Mouse (Mus musculus) layer of hippocampus, postnatal 25 days (tissue): ENCODE data around the gene Gm20431. TPM values are rescaled to one million over a fixed set of nuclear protein-coding genes. Genes with fewer than 3 reads are reported as not detected.
A peak's percentile ranks its signal among the peaks of the same experiment; 100 is the strongest.

ENCODE experiments used
- DNase-seq, 2 experiments: peaks; one replicate each; pipeline ENCODE4 v3.0.0; 2022; ENCODE audit warnings: mixed read lengths in 2 of 2, low spot score in 1 of 2; ENCODE audit errors: extremely low spot score in 1 of 2
- total RNA-seq, 2 experiments: library from RNA; stranded (reverse); gene quantifications; 2 replicates each; pipeline ENCODE4 v1.2.3; 2021

The Gm20431 gene
- total RNA-seq, 2 experiments from 2014 or later: 51.0 to 51.3 TPM

GRCm38 (mm10) chr2:167605178-167605794 lies 56.0 kb downstream of the Gm20431 start:
- peak; percentile 87 to 95 for DNase-seq

- no peak for DNase-seq
These were observed 58.3 kb downstream of the Gm20431 start for GRCm38 (mm10) chr2:167602978-167603377.

DNA sequence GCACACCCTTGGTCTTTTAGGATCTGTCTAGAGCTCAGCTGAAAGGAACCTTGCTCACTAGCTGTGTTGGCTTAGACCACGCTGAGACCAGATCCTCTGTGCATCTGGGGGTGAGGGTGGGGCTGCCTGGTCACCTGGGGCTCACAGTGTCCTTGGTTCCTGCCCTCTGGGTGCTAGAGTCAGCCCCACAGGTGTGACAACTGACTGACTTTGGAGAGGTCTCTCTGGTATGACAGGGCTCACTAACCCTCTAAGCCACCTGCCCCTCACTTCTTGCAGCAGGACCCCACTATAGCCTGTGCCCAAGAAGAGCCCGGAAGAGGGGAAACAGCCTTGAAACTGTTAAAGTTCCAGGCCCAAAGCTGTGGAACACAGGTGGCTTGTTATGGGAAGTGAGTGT lies 58.9 kb downstream of the Gm20431 start:
- DNase-seq: no peak

DNA sequence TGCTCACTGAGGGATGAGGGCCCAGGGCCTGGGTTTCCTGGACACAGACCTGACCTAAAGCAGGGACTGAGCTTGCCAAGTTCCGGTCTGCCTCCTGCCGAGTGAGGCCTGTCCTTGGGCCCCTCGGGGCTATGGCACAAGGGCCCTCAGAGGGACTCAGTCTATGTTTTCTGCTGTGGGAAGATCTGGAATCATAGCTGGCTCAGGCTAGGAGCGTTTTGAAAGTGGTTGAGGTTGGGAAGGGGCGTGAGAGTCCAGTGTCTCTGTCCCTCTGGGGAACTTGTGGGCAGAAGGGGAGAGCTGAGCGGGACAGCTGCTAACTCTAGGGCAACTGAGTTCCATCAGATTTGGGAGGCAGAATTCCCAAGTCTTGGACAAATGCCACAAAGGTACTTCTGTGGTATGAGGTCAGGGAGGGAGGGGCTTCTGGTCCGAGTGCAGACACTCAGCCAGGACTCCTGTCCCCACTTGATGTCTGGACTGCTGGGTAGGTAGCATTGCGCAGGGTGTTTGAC lies 60.8 kb downstream of the Gm20431 start:
- no peak for DNase-seq

DNA sequence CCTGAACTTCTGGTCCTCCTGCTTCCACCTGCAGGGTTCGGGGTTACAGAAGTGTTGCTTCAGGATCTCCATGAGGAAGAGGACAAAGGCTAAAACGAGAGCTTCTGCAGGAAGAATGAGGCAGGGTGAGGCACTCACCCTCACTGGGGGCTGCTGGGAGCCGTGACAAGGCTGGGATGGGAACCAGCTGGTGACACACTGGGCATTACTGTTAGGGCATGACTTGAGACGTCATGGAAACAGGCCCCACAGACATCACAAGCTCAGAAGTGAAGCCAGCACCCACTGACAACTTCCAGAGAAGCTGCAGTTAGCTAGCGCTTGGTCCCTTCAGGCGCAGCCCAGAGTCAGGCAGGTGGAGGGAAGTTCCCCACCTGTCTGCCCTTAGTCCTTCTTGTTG lies 61.4 kb downstream of the Gm20431 start:
- no peak for DNase-seq

GRCm38 (mm10) chr2:167599195-167599594 lies 62.1 kb downstream of the Gm20431 start:
- DNase-seq: no peak

DNA sequence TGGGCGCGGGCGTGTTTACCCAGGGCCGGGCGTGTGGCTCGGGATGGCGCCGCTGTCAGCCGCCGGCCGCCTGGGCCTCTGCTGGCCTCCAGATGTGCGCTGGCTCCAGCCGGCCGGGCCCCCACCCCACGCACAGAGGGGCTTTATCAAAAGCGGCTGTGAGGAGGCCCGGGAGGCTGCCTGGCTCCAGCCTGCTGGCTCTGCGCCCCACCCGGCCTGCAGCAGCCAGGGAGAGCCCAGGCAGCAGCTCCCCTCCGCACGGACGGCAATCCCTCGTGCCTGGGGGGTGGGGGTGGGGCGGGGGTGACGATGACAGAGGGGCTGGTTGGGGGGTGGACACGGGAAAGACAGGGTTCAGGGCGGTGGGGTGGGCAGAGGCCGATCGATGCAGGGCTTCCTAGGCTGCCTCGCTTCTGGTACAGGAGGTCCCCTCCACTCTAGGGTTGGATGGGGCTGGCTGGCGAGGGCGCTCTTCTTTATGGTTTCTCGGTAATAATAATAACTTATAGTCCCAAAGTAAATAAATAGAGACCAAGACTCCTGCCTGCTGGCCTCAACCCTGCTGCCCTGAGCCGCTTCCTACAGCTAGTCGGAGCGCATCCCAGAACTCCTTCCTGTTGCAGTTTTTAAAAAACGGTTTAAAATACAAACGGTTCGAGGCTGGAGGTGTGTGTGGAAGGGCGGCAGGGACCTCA lies 63.7 kb downstream of the Gm20431 start:
- no peak for DNase-seq

GRCm38 (mm10) chr2:167596726-167597491 lies 64.4 kb downstream of the Gm20431 start:
- no peak for DNase-seq

GRCm38 (mm10) chr2:167596262-167596661 lies 65.0 kb downstream of the Gm20431 start:
- no peak for DNase-seq

DNA sequence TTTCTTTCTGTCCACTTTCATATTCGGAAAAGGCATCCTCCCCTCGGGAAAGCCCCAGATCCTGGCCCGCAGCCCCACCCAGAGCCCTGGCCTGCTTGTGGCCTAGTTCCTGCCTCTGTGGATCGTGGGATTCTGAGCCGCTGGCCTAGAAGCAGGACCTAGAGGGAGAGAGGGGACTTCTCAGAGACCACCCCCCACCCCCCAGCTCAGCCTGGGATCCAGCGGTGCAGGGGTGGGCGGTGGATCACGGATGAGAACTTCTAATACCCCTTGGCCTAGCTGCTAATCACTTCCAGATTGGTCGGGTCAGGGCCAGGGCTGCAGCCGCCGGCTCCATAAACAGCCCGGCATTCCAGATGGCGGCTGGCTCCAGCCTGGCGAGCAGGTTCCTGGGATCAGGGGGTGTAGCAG lies 65.5 kb downstream of the Gm20431 start:
- DNase-seq: no peak

GRCm38 (mm10) chr2:167594444-167594934 lies 66.8 kb downstream of the Gm20431 start:
- DNase-seq: peak in 1 of 2 experiments; percentile 49

DNA sequence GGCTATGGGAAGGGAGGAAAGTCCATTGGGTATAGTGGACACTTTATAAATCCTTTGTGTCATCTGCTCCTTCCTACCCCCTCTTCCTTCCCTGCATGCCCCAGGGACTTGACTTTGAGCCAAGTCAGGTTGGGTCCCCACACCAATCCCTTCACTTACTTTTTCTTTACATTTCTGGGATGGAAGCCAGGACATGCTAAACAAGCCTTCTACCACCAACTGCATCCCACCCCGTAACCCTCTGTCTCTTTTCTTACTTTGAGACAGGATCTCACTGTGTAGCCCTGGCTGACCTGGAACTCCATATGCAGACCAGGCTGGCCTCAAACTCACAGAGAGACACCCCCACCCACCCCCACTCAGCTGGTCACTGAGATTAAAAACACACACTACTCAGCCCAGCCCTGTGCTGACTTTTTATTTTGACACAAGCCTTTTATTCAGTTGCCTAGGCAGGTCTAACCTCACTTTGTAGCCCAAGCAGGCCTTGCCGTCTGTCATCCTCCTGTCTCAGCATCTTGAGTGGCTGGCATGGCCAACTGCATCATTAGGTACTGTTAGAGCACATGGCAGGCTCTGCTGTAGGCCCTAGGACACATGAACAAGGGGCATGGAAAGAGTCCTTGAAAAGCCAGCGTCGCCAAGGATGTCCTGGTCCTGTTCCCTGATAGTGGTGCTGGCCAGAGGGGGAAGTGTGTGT lies 67.6 kb downstream of the Gm20431 start:
- DNase-seq: no peak

DNA sequence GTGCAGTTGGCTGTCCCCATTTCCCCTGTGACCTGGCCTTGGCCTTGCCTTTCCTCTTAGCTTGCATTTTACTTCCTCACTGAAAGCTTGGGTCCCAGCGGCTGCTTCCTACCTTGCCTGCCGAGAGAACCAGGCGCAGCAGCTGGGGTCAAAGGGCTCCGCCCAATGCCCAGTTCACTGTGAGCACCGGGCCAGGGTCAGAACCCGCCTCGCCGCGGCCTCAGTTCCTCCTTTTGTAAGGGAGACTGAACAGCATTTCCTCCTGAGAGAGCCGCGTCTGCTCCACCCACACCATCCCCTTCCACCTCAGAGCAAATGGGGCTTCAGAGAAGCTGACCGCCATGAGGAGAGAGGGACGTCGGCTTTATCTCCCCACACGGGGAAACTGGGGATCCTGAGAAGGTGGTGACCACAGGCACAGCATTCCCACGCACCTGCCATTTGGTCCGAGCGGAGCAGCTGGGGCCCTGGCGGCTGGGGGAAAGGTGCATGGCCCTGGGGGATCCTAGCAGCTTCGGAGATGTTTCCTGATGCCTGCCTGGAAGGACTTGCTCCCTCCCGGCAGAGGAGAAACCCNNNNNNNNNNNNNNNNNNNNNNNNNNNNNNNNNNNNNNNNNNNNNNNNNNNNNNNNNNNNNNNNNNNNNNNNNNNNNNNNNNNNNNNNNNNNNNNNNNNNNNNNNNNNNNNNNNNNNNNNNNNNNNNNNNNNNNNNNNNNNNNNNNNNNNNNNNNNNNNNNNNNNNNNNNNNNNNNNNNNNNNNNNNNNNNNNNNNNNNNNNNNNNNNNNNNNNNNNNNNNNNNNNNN lies 72.3 kb downstream of the Gm20431 start:
- no peak for DNase-seq

DNA sequence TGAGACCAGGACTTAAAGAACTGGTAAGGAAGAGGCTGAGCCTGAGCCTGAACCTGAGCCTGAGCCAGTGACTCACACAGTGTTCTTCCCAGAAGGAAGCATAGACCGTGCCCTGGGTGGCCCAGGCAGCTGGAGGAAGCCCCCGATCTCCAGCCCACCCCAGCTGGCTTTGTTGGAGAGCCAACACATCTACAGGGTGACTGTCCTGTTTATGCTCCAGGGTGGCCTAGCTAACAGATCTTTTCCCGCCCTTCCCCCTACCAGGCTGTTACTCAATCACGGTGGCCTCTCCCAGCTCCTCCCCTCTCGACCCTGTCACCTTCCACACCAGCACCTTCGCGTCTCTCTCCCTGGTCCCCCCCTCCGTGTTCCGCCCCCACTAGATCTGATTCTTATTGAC lies 74.3 kb downstream of the Gm20431 start:
- no peak for DNase-seq

- DNase-seq: no peak
These were observed 75.3 kb downstream of the Gm20431 start for GRCm38 (mm10) chr2:167586041-167586440.

DNA sequence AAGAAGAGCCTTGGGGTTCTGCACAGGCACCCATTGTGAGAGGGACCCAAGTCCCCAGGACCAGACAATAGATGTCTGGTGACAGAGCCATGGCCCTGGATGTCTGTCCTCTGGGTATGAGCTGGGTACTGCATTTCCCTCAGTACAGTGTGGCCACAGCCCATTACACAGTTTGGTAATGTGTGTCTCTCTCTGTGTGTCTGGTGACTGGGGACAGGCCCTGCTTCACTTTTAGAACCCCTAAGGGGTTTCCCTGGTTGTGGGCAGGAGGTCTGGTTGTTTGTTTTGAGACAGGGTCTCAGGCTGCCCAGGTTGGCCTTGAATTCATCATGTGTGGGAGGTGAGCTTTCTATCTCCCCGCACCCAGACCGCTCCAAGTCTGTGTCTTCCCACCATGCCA lies 76.0 kb downstream of the Gm20431 start:
- no peak for DNase-seq

DNA sequence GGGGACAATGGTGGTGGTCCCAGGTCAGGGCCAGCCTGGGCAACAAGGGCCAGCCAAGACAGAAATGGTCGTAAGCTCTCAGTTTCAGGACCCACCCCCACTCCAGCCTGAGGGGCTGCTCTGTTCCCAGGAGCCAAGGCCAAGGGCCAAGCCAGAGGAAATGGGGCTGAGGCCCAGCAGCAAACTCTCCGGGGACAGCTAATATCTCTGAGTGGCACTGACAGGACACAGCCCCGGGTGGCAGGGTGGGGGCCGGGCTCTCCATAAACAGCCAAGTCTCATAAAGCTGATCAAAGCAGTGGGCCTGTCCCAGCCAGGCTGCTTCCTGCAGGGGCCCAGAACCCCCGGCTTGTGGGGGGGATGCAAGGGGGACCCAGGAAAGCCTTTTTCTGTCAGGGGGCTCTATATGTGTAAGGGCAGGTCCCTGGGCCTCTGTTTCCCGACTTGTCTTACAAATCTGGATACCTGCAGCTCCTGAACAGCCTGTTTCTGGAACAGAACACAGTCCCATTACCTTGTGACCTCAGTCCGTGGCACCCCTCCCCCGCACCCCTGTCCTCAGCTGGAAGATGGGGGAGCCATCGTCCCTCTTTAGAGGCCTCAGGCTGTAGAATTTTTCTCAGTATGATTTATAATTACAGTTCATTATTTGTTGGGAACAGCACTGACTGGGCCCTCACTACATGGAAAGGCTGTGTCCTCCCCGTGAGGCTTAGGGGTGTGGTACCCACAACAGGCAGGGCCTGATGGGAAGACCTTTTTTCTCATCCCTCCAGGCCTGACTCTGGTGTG lies 77.9 kb downstream of the Gm20431 start:
- no peak for DNase-seq

DNA sequence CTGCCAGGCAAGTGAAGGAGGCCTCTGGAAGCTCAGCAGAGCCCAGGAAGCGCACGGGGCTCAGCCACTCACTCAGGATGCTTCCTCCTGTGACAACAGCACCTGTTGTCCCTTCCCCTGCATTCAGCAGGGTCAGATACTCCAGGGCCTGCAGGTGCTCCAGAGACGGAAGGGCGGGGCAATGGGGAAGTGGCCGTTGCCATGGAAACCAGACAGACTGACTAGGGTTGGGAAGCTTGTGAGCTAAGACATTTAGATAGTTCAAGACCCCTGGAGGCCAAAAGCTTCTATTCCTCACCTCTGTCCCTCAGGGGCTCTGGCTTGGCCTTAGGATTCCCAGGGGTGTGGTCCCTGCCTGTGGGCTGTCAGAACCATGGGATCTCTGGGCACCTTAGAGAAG lies 82.8 kb downstream of the Gm20431 start:
- no peak for DNase-seq
